Mouse (Mus musculus): ENCODE results near the gene Ercc5.

DNA sequence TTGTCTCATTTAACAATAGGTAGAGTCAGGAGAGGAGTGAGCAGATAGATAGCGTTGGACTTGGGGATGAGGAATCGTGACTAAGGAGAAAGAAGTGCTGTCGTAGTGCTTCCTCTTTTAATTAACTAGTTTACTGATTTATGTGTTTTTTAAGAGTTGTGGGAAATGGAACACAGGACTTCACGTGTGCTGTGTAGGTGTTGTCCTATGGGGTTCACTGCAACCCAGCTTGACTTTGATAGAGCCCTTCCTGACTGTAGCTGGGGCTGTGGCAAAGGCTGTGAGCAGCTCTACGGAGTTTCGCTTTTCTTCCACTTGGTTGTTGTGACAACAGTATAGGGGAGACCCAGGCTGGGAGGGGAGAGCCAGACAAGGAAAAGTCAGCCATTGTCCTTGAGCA, 10.8 kb downstream of the Ercc5 start:
- TF ChIP-seq CTCF (IDR thresholded peaks at IDR 0.05; ENCODE audit: low read depth, low read length) = no peak
- TF ChIP-seq POLR2A (IDR thresholded peaks at IDR 0.05; ENCODE audit: extremely low read depth, insufficient read depth, low read length) = no peak
